Mouse (Mus musculus) E14TG2a.4 (cell line): Measurements from ENCODE around the gene Capn11.

Experiments
- CTCF ChIP-seq: conservative IDR thresholded peaks from 2 replicates; pipeline ENCODE4 v1.5.1; 2014; ENCODE audit warnings: low read length
- NANOG ChIP-seq: IDR thresholded peaks from 2 replicates; pipeline ENCODE4 v1.6.1; 2014; ENCODE audit warnings: borderline replicate concordance, low read length, mixed read lengths
- POU5F1 ChIP-seq: IDR thresholded peaks from 2 replicates; pipeline ENCODE4 v1.6.1; 2014; ENCODE audit warnings: low read length, borderline replicate concordance

DNA sequence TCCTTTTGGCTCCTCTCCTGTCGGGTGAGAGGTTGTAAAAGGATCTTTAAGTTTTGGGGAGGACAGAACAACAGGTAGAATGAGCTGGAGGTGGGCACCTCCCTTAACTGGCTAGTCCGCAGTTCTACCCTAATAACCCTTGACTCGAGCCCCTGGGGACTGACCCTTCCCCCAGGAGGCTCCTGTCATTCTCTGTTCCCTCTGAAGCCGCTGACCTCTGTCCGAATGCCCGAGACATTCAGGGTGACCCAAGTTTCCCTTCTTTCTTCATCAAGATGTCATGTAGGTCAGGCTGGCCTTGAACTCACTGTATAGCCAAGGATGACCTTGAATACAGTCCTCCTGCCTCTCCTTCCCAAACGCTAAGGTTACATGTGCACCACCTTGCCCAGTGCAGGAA is 70.8 kb downstream of the Capn11 start:
- TF ChIP-seq CTCF (no peak), NANOG (no peak), POU5F1 (no peak)
